In genomic region chr4:101395021-101395533, GRCm38 (mm10) we compare ENCODE assay signal across 24 mouse cellular contexts.
"Had no signal": no experiment of that assay in that cellular context is flagged by ENCODE, and none has a peak within 500 bp of the region (broad histone marks: within the 10 kb centered on the region; RNA-seq: fewer than 3 reads in every experiment).

No protein-coding gene starts in this region.

- H3K4me2 ChIP-seq: heart, embryonic 12.5 days; hindbrain, embryonic 12.5 days; hindbrain, embryonic 14.5 days; intestine, embryonic 15.5 days; limb, embryonic 12.5 days had no signal

- H3K9me3 ChIP-seq: heart, embryonic 12.5 days; hindbrain, embryonic 10.5 days; hindbrain, embryonic 12.5 days; intestine, embryonic 15.5 days; limb, embryonic 10.5 days; limb, embryonic 12.5 days had no signal

- DNase-seq: gastrocnemius, adult 2 months; gastrocnemius, postnatal 10 days; gastrocnemius, postnatal 25 days; heart, adult 2 months; heart, postnatal 10 days; heart, postnatal 4 days; kidney, adult 18-20 months; kidney, adult 8-10 months; kidney, postnatal 10 days; kidney, postnatal 25 days; kidney, postnatal 4 days; liver had no signal

- H3K36me3 ChIP-seq: heart, embryonic 12.5 days; hindbrain, embryonic 10.5 days; hindbrain, embryonic 12.5 days; intestine, embryonic 15.5 days; limb, embryonic 10.5 days; limb, embryonic 12.5 days had no signal

- ATAC-seq: hindbrain, embryonic 16.5 days; inflammation-experienced regulatory T-cells, adult 6 months; intestine, embryonic 15.5 days; intestine, postnatal 0 days had no signal

- H3K27ac ChIP-seq: gastrocnemius, adult 2 months; heart, adult 2 months; hindbrain, embryonic 10.5 days; hindbrain, embryonic 12.5 days; hindbrain, embryonic 14.5 days; intestine, embryonic 15.5 days; layer of hippocampus, adult 2 months; left cerebral cortex, adult 2 months; limb, embryonic 10.5 days; limb, embryonic 12.5 days had no signal

- H3K4me1 ChIP-seq: hindbrain, embryonic 10.5 days; hindbrain, embryonic 12.5 days; intestine, embryonic 15.5 days; limb, embryonic 10.5 days; limb, embryonic 12.5 days had no signal

- H3K9ac ChIP-seq: heart, embryonic 12.5 days; hindbrain, embryonic 12.5 days; hindbrain, embryonic 14.5 days; intestine, embryonic 15.5 days; limb, embryonic 12.5 days had no signal

- H3K4me3 ChIP-seq: gastrocnemius, adult 2 months; heart, adult 2 months; heart, embryonic 12.5 days; hindbrain, embryonic 10.5 days; hindbrain, embryonic 12.5 days; intestine, embryonic 15.5 days; layer of hippocampus, adult 2 months; left cerebral cortex, adult 2 months; limb, embryonic 10.5 days; limb, embryonic 12.5 days had no signal

- H3K27me3 ChIP-seq: hindbrain, embryonic 12.5 days; intestine, embryonic 15.5 days; limb, embryonic 12.5 days had no signal
